Mouse (Mus musculus): ENCODE measurements around the gene 1110032F04Rik. TPM values are rescaled to one million over a fixed set of nuclear protein-coding genes. Genes with fewer than 3 reads are reported as not detected.

The 1110032F04Rik gene
- polyA plus RNA-seq, 2 experiments = 0.68 to 0.76 TPM

DNA sequence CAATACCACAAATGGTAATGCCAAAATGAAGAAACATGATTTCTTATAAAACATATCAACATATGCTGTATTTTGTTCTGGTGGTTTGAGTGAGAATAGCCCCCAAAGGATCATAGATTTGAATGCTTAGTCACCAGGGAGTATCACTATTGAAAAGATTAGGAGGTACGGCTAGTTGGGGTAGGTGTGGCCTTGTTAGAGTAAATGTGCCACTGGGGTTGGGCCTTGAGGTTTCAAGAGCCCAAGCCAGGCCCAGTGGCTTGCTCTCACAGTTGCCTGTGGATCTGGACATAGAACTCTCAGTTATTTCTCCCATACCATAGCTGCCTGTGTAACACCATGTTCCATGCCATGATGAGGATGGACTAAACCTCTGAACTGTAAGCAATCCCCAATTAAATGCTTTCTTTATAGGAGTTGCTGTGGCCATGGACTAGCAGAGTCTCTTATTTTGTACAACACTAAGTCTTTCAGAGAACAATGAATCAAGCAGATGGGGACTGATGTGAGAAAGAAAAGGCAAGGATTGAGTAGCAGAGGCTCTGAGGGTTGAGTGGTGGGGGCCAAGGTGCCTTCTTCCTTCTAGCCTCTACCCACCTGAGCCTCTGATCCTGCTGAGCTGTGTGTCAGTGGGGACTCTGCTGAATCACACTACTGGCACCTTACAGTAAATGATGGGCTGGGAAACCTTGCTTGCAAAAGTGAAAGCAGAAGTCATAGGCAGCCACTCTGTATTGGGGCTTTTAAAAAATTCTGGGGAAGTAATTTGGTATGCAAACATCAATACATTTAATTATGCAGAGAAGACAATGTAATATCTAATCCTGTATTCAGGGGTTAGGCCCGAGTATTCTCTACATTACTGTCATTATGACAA lies 35.8 kb downstream of the 1110032F04Rik start:
- Histone ChIP-seq H3K4me1 (replicated peaks; ENCODE audit: control insufficient read depth in 2 of 2, insufficient read depth in 2 of 2, low read length in 1 of 2) (no peaks in the 10 kb centered on the region), H3K9ac (replicated peaks) (no peak overlapping the region), H3K36me3 (replicated peaks; ENCODE audit: control insufficient read depth, insufficient read depth, low read depth) (no peaks in the 10 kb centered on the region), H3K4me2 (ENCODE audit: low read depth) (no peak overlapping the region), H3K9me3 (ENCODE audit: control insufficient read depth, low read length) (no peaks in the 10 kb centered on the region), H3K27me3 (ENCODE audit: control insufficient read depth, insufficient read depth, low read length) (no peaks in the 10 kb centered on the region), H3K4me3 (ENCODE audit: insufficient read depth in 1 of 2, low read depth in 2 of 2, low read length in 2 of 2) (no peak overlapping the region), H3K27ac (no peak overlapping the region)
- TF ChIP-seq CTCF (IDR thresholded peaks at IDR 0.05; ENCODE audit: low read depth) = no peak
- TF ChIP-seq EP300 (IDR thresholded peaks at IDR 0.05; ENCODE audit: low read depth) = no peak
- ATAC-seq (ENCODE audit: insufficient read depth) (no peak), DNase-seq (ENCODE audit: low read depth in 3 of 3, low spot score in 3 of 3) (no peak)
- 44% methylated on average over 2 of the region's 2 CpGs for WGBS (ENCODE audit: insufficient replicate concordance)

DNA sequence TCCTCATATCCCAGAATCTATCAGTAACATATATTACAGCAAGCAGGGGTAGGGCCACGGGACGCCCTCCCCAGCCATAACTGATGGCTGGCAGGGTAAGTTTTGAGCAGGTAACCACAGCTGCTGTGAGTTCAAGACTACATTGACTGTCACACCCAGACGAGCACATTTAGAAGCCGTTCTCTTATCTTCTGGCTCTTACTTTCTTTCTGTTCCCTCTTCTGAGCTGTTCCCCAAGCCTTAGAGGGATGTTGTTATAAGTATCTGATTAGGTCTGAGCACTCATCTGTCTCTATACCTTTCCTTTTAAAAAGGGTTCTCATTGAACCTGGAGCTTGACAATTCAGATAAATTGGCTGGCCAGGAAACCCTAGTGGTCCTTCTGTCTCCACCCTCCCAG lies 38.1 kb downstream of the 1110032F04Rik start:
- no peak overlapping the region for H3K9ac ChIP-seq (replicated peaks)
- H3K27ac ChIP-seq = no peak overlapping the region
- no peak overlapping the region for H3K4me2 ChIP-seq (ENCODE audit: low read depth)
- no peaks in the 10 kb centered on the region for H3K36me3 ChIP-seq (replicated peaks; ENCODE audit: control insufficient read depth, insufficient read depth, low read depth)
- ATAC-seq (ENCODE audit: insufficient read depth) (no peak), DNase-seq (ENCODE audit: low read depth in 3 of 3, low spot score in 3 of 3) (no peak)
- no peaks in the 10 kb centered on the region for H3K27me3 ChIP-seq (ENCODE audit: control insufficient read depth, insufficient read depth, low read length)
- H3K4me1 ChIP-seq (replicated peaks; ENCODE audit: control insufficient read depth in 2 of 2, insufficient read depth in 2 of 2, low read length in 1 of 2) = no peaks in the 10 kb centered on the region
- 47% methylated on average over 4 of the region's 4 CpGs for WGBS (ENCODE audit: insufficient replicate concordance)
- TF ChIP-seq CTCF (IDR thresholded peaks at IDR 0.05; ENCODE audit: low read depth) (no peak), EP300 (IDR thresholded peaks at IDR 0.05; ENCODE audit: low read depth) (no peak)
- no peak overlapping the region for H3K4me3 ChIP-seq (ENCODE audit: insufficient read depth in 1 of 2, low read depth in 2 of 2, low read length in 2 of 2)
- no peaks in the 10 kb centered on the region for H3K9me3 ChIP-seq (ENCODE audit: control insufficient read depth, low read length)

Other genes starting within 250 kb of the 1110032F04Rik start
- gene Il12a, start 178.9 kb upstream of the 1110032F04Rik start, polyA plus RNA-seq (2012; rRNA removed) = 1.9 and 2.3 TPM in 2 replicates
- 1.8 and 1.9 TPM in 2 replicates for gene Il12a, start 178.9 kb upstream of the 1110032F04Rik start, polyA plus RNA-seq (2014; fragmentation: Nextera tagmentation; extraction: Ambion mirVana)
- 7.8 and 9.7 TPM in 2 replicates for gene Ift80, start 135.0 kb downstream of the 1110032F04Rik start, polyA plus RNA-seq (2012; rRNA removed)
- gene Ift80, start 135.0 kb downstream of the 1110032F04Rik start, polyA plus RNA-seq (2014; fragmentation: Nextera tagmentation; extraction: Ambion mirVana) = 6.2 and 6.4 TPM in 2 replicates
- 18.6 and 50.6 TPM in 2 replicates for gene Smc4, start 135.2 kb downstream of the 1110032F04Rik start, polyA plus RNA-seq (2012; rRNA removed)
- 124 and 143 TPM in 2 replicates for gene Smc4, start 135.2 kb downstream of the 1110032F04Rik start, polyA plus RNA-seq (2014; fragmentation: Nextera tagmentation; extraction: Ambion mirVana)
- gene Trim59, start 175.2 kb downstream of the 1110032F04Rik start, polyA plus RNA-seq (2012; rRNA removed) = 20.1 and 39.0 TPM in 2 replicates
- 121 and 136 TPM in 2 replicates for gene Trim59, start 175.2 kb downstream of the 1110032F04Rik start, polyA plus RNA-seq (2014; fragmentation: Nextera tagmentation; extraction: Ambion mirVana)

Measured in liver, embryonic 14.5 days (tissue).